Mouse (Mus musculus) embryonic fibroblast, embryonic 13.5 days (primary cell): ENCODE measurements around the gene Drap1. TPM values are rescaled to one million over a fixed set of nuclear protein-coding genes. Genes with fewer than 3 reads are reported as not detected.
A peak's percentile ranks its signal among the peaks of the same experiment; 100 is the strongest.

Source experiments
- H3K27ac ChIP-seq: 2 replicates; pipeline ENCODE4 v1.5.1; 2012; ENCODE audit warnings: low read length, control low read depth, inconsistent platforms; ENCODE audit not compliant: insufficient read depth
- H3K4me1 ChIP-seq: 2 replicates; pipeline ENCODE4 v1.6.1; 2011; ENCODE audit warnings: low read length; ENCODE audit not compliant: control insufficient read depth, insufficient read depth
- H3K4me3 ChIP-seq: 2 replicates; pipeline ENCODE4 v1.5.1; 2011; ENCODE audit warnings: mild to moderate bottlenecking, control low read depth, low read length; ENCODE audit not compliant: insufficient read depth
- CTCF ChIP-seq: IDR thresholded peaks from 2 replicates; pipeline ENCODE4 v1.5.1; 2011; ENCODE audit warnings: mild to moderate bottlenecking, control low read depth, low read length, moderate library complexity, borderline replicate concordance; ENCODE audit not compliant: insufficient read depth
- POLR2A ChIP-seq: IDR thresholded peaks from 2 replicates; pipeline ENCODE4 v1.6.1; 2011; ENCODE audit warnings: low read depth, mild to moderate bottlenecking, control low read depth, low read length, moderate library complexity
- polyA plus RNA-seq: library from polyadenylated mRNA; stranded (reverse); fragments of >200 nt; gene quantifications from 2 replicates; pipeline ENCODE4 v1.2.4, GENCODE M21; 2011; ENCODE audit warnings: low read depth; ENCODE audit not compliant: missing spikeins, insufficient read length

Gene Drap1
- polyA plus RNA-seq, 1 experiment, result 169 TPM

- no peak overlapping the region for H3K4me3 ChIP-seq
- no peak overlapping the region for H3K27ac ChIP-seq
- H3K4me1 ChIP-seq, result no peaks in the 10 kb centered on the region
- no peak for TF ChIP-seq POLR2A
- no peak for TF ChIP-seq CTCF
These were observed 31.9 kb downstream of the Drap1 start for GRCm38 (mm10) chr19:5392892-5393291.

GRCm38 (mm10) chr19:5390416-5390815, 34.4 kb downstream of the Drap1 start:
- no peak for TF ChIP-seq CTCF
- TF ChIP-seq POLR2A, result no peak
- Histone ChIP-seq H3K4me3 (0 out of 2 replicates have a peak overlapping the region, but pooled peaks have one; percentile 81), H3K27ac (no peak overlapping the region)

GRCm38 (mm10) chr19:5389647-5390046, 35.1 kb downstream of the Drap1 start:
- TF ChIP-seq POLR2A (peak; percentile 54; the same call in 1 of the 2 replicates), CTCF (no peak)
- H3K27ac ChIP-seq, result no peak overlapping the region
- H3K4me1 ChIP-seq, result no peaks in the 10 kb centered on the region
- H3K4me3 ChIP-seq, result peak overlapping the region; percentile 81

More at GRCm38 (mm10) chr19:5390416-5390815, 34.4 kb downstream of the Drap1 start:
- no peaks in the 10 kb centered on the region for H3K4me1 ChIP-seq

GRCm38 (mm10) chr19:5388588-5389242, 36.1 kb downstream of the Drap1 start, which contains the start of gene Sart1:
TSS of gene Sart1 (minus strand) at chr19:5388703.
- H3K4me1 ChIP-seq, result no peaks in the 10 kb centered on the region

GRCm38 (mm10) chr19:5388011-5388441, 36.8 kb downstream of the Drap1 start:
- TF ChIP-seq POLR2A (0 out of 2 replicates have a peak, but pooled peaks have one; percentile 3), CTCF (no peak)
- no peaks in the 10 kb centered on the region for H3K4me1 ChIP-seq
- H3K4me3 ChIP-seq, result peak overlapping the region; percentile 82
- H3K27ac ChIP-seq, result peak overlapping the region; percentile 36

More at GRCm38 (mm10) chr19:5388588-5389242, 36.1 kb downstream of the Drap1 start, which contains the start of gene Sart1:
- Histone ChIP-seq H3K4me3 (peak within 1 kb of the TSS; percentile 82), H3K27ac (peak within 1 kb of the TSS; percentile 53)
- TF ChIP-seq CTCF (no peak), POLR2A (peak; percentile 98)

- Histone ChIP-seq H3K4me1 (no peaks in the 10 kb centered on the region), H3K27ac (no peak overlapping the region), H3K4me3 (no peak overlapping the region)
- TF ChIP-seq CTCF (no peak), POLR2A (no peak)
These were observed 40.1 kb downstream of the Drap1 start for GRCm38 (mm10) chr19:5384715-5385114.

GRCm38 (mm10) chr19:5383326-5383725, 41.5 kb downstream of the Drap1 start:
- TF ChIP-seq POLR2A (no peak), CTCF (no peak)
- Histone ChIP-seq H3K4me1 (no peaks in the 10 kb centered on the region), H3K4me3 (no peak overlapping the region), H3K27ac (no peak overlapping the region)

GRCm38 (mm10) chr19:5377446-5377845, 47.3 kb downstream of the Drap1 start:
- TF ChIP-seq CTCF (no peak), POLR2A (no peak)
- H3K27ac ChIP-seq, result no peak overlapping the region
- no peak overlapping the region for H3K4me3 ChIP-seq
- H3K4me1 ChIP-seq, result no peaks in the 10 kb centered on the region

GRCm38 (mm10) chr19:5374748-5375147, 50.0 kb downstream of the Drap1 start:
- no peak overlapping the region for H3K4me3 ChIP-seq
- TF ChIP-seq CTCF (no peak), POLR2A (no peak)
- no peaks in the 10 kb centered on the region for H3K4me1 ChIP-seq
- H3K27ac ChIP-seq, result no peak overlapping the region

- H3K27ac ChIP-seq, result no peak overlapping the region
- H3K4me1 ChIP-seq, result no peaks in the 10 kb centered on the region
- no peak overlapping the region for H3K4me3 ChIP-seq
- TF ChIP-seq POLR2A, result no peak
- TF ChIP-seq CTCF, result no peak
These were observed 50.6 kb downstream of the Drap1 start for GRCm38 (mm10) chr19:5374177-5374576.

Other genes starting within 250 kb of the Drap1 start
- gene Pacs1, start 151.9 kb downstream of the Drap1 start, polyA plus RNA-seq, result 23.3 and 23.5 TPM in 2 replicates
- 126 and 140 TPM in 2 replicates for gene Sf3b2, start 129.5 kb downstream of the Drap1 start, polyA plus RNA-seq
- 0.20 and 0.35 TPM in 2 replicates for gene Gal3st3, start 126.6 kb downstream of the Drap1 start, polyA plus RNA-seq
- gene Catsper1, start 89.2 kb downstream of the Drap1 start, polyA plus RNA-seq, result not detected in 2 replicates
- 2.6 and 7.3 TPM in 2 replicates for gene Cst6, start 75.4 kb downstream of the Drap1 start, polyA plus RNA-seq
- 19.5 and 26.6 TPM in 2 replicates for gene Eif1ad, start 58.2 kb downstream of the Drap1 start, polyA plus RNA-seq
- gene Banf1, start 57.8 kb downstream of the Drap1 start, polyA plus RNA-seq, result 149 and 154 TPM in 2 replicates
- gene Sart1, start 36.3 kb downstream of the Drap1 start, polyA plus RNA-seq, result 34.7 and 35.3 TPM in 2 replicates
- gene Tsga10ip, start 22.5 kb downstream of the Drap1 start, polyA plus RNA-seq, result not detected in 2 replicates
- 47.2 and 48.3 TPM in 2 replicates for gene AI837181, start 165 bp upstream of the Drap1 start, polyA plus RNA-seq
- 13.4 and 35.0 TPM in 2 replicates for gene Fosl1, start 22.6 kb upstream of the Drap1 start, polyA plus RNA-seq
- gene Ccdc85b, start 32.9 kb upstream of the Drap1 start, polyA plus RNA-seq, result 3.0 and 5.2 TPM in 2 replicates
- 53.1 and 66.3 TPM in 2 replicates for gene Fibp, start 35.6 kb upstream of the Drap1 start, polyA plus RNA-seq
- gene Ctsw, start 43.5 kb upstream of the Drap1 start, polyA plus RNA-seq, result 0.76 and 1.0 TPM in 2 replicates
- gene Efemp2, start 49.0 kb upstream of the Drap1 start, polyA plus RNA-seq, result 368 and 420 TPM in 2 replicates
- gene Mus81, start 63.4 kb upstream of the Drap1 start, polyA plus RNA-seq, result 21.8 and 27.1 TPM in 2 replicates
- gene Cfl1, start 65.5 kb upstream of the Drap1 start, polyA plus RNA-seq, result 1,890 and 1,995 TPM in 2 replicates
- gene 1700020D05Rik, start 78.8 kb upstream of the Drap1 start, polyA plus RNA-seq, result 0.97 and 1.4 TPM in 2 replicates
- 8.7 and 18.4 TPM in 2 replicates for gene Snx32, start 85.6 kb upstream of the Drap1 start, polyA plus RNA-seq
- gene Ovol1, start 135.7 kb upstream of the Drap1 start, polyA plus RNA-seq, result not detected in 2 replicates
- 3.1 and 3.2 TPM in 2 replicates for gene Ap5b1, start 143.0 kb upstream of the Drap1 start, polyA plus RNA-seq
- 36.9 and 38.5 TPM in 2 replicates for gene Rnaseh2c, start 176.9 kb upstream of the Drap1 start, polyA plus RNA-seq
- 41.4 and 46.4 TPM in 2 replicates for gene Kat5, start 185.3 kb upstream of the Drap1 start, polyA plus RNA-seq
- gene Rela, start 212.5 kb upstream of the Drap1 start, polyA plus RNA-seq, result 53.6 and 62.3 TPM in 2 replicates
- gene Sipa1, start 238.7 kb upstream of the Drap1 start, polyA plus RNA-seq, result 16.7 and 19.1 TPM in 2 replicates